Mouse (Mus musculus): ENCODE measurements around the gene Jpt2. TPM values are rescaled to one million over a fixed set of nuclear protein-coding genes. Genes with fewer than 3 reads are reported as not detected.

The Jpt2 gene
- polyA plus RNA-seq, 1 experiment from 2014 or later = 228 TPM

- Histone ChIP-seq H3K4me1 (peaks cover 4% of the 10 kb centered on the region), H3K4me2 (no peak overlapping the region), H3K36me3 (peaks cover 100% of the 10 kb centered on the region), H3K27ac (no peak overlapping the region), H3K9me3 (replicated peaks) (no peaks in the 10 kb centered on the region), H3K9ac (no peak overlapping the region), H3K27me3 (no peaks in the 10 kb centered on the region), H3K4me3 (replicated peaks) (no peak overlapping the region)
- WGBS = 68% methylated on average over 9 of the region's 9 CpGs
- ATAC-seq (replicated peaks; ENCODE audit: low FRiP score) = no peak; the same call in 1 of the 2 replicates
These were observed 57.6 kb downstream of the Jpt2 start for GRCm38 (mm10) chr17:24902671-24903474.

DNA sequence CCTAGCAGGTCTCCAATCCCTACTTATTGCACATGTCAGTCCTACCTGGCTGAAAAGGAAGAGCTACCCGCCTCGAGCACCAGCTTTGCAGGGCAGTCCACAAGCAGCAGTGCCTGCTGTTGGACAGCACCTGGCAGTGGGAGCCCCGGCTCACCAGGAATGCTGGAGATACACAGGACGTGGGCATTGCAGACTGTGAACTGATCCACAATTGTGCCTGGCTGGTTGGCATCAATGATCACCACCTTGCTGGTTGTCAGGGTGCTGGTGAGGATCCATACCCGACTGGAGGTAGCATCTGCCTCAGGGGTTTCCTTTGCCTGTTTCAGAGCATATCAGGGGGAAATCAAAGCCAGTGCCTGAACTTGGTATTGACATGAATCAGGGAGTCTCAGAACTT, 58.4 kb downstream of the Jpt2 start:
- Histone ChIP-seq H3K4me3 (replicated peaks) (no peak overlapping the region), H3K9me3 (replicated peaks) (no peaks in the 10 kb centered on the region), H3K27ac (no peak overlapping the region), H3K27me3 (no peaks in the 10 kb centered on the region), H3K36me3 (peaks cover 98% of the 10 kb centered on the region), H3K4me1 (peaks cover 12% of the 10 kb centered on the region), H3K9ac (no peak overlapping the region), H3K4me2 (no peak overlapping the region)
- 91% methylated on average over 5 of the region's 5 CpGs for WGBS
- ATAC-seq (replicated peaks; ENCODE audit: low FRiP score) = no peak

DNA sequence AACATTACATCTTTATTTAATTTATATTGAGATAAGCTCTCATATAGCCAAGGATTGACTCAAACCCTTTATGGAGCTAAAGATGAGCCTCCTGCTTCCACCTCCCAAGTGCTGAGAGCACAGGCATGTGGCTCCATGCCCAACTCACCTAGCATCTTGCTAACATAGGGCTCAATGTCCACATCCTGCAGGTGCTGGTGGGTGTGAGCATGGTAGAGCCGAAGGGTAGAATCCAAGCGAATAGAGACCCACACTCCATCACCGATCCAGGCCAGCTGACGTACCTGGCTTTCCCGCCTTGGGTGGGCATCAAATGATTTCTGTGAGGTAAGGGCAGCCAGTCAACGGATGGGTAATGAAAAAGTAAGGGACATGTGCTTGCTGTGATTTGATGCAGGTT, 60.5 kb downstream of the Jpt2 start:
- no peak overlapping the region for H3K27ac ChIP-seq
- no peak overlapping the region for H3K4me3 ChIP-seq (replicated peaks)
- no peak overlapping the region for H3K4me2 ChIP-seq
- no peaks in the 10 kb centered on the region for H3K9me3 ChIP-seq (replicated peaks)
- H3K9ac ChIP-seq = no peak overlapping the region
- peaks cover 29% of the 10 kb centered on the region for H3K4me1 ChIP-seq
- H3K27me3 ChIP-seq = no peaks in the 10 kb centered on the region
- H3K36me3 ChIP-seq = peaks cover 77% of the 10 kb centered on the region
- no peak for ATAC-seq (replicated peaks; ENCODE audit: low FRiP score)
- WGBS = 94% methylated on average over 6 of the region's 6 CpGs

DNA sequence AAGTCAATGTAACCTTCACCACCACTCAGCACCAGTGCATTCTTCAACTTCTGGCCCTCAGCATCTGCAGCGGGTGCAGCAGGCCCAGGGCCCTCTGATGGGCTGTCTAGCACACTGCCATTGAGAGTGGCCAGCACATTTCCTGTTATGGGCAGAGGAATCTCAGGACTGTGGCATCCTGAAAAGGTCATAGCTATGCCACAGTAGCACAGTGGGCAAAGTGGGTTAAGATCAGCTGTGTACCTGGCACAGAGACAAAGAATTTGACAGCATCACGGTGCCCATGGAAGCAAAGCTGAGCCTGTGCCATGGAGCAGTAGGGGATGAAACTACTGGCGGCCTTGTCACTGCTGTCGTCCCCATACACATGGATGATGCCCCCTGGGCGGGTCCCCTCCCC, 61.3 kb downstream of the Jpt2 start:
- Histone ChIP-seq H3K27ac (no peak overlapping the region), H3K9me3 (replicated peaks) (no peaks in the 10 kb centered on the region), H3K4me1 (peaks cover 32% of the 10 kb centered on the region), H3K4me2 (no peak overlapping the region), H3K4me3 (replicated peaks) (no peak overlapping the region), H3K36me3 (peaks cover 68% of the 10 kb centered on the region), H3K9ac (no peak overlapping the region), H3K27me3 (no peaks in the 10 kb centered on the region)
- ATAC-seq (replicated peaks; ENCODE audit: low FRiP score) = no peak
- 82% methylated on average over 5 of the region's 5 CpGs for WGBS

DNA sequence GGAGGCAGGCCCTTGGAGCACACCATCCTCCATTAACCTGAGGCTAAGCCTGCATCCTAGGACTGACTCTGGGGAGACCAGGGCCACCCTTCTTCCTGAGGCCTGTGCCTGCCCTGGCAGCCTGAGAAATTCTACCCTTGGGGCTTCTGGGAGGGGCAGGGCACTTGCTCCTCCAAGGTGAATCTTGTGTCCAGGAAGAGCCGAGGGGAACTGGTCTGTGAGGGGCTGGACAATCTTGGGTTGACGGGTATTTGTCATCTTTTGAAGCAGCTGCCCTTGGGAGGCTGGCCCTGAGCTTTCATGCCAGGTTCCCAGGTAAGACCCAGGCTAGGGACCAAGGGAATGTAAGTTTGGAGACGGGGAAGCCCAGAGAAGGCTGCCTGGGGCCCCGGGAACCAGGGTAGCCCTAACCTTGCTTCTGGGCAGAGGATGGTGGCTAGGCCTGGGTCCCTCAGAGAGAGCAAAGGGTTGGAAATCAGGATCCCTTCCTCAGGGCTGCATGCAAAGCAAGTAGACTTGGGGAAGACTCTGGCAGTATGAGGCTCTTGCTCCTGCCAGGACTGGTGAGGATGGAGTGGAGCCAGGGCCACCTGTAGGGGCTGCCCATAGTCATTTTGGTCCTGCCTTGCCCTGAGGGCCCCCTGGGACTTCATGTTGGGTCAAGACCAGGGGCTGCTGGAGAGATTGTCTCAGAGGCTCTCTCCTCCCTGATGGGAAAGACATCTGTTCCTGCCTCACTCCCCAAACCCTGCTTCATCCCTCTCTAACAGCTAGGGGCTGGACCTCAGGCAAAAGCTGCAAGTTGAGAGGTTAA, 62.2 kb downstream of the Jpt2 start:
- Histone ChIP-seq H3K36me3 (peaks cover 67% of the 10 kb centered on the region), H3K9ac (0 out of 2 replicates have a peak overlapping the region, but pooled peaks have one; percentile 92), H3K4me1 (peaks cover 41% of the 10 kb centered on the region), H3K4me3 (replicated peaks) (peak overlapping the region; percentile 77; the same call in 1 of the 2 replicates), H3K27me3 (no peaks in the 10 kb centered on the region), H3K9me3 (replicated peaks) (no peaks in the 10 kb centered on the region), H3K27ac (no peak overlapping the region), H3K4me2 (0 out of 2 replicates have a peak overlapping the region, but pooled peaks have one; percentile 97)
- 80% methylated on average over 4 of the region's 4 CpGs for WGBS
- ATAC-seq (replicated peaks; ENCODE audit: low FRiP score) = no peak

DNA sequence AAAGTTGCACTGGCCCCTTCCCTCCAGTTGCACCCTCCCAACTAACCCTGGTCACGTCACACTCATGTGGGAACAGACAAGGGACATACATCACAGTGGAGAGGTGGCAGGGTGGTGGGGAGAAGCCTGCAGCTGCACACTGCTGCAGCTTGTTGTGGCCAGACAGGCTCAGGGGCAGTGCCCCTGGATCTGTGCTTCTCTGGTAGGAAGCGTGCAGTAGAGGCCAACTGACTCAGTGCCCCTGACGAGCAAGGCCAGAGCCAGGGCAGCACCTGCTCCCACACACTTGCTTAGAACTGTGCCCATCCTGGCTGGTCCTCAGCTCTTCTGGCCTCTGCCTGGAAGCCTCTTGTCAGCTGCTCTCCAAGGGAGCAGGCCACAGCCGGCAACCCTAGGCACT, 62.9 kb downstream of the Jpt2 start:
- Histone ChIP-seq H3K36me3 (peaks cover 67% of the 10 kb centered on the region), H3K9ac (peak overlapping the region; percentile 92; the same call in 1 of the 2 replicates), H3K4me2 (peak overlapping the region; percentile 97; the same call in 1 of the 2 replicates), H3K27me3 (no peaks in the 10 kb centered on the region), H3K9me3 (replicated peaks) (no peaks in the 10 kb centered on the region), H3K4me3 (replicated peaks) (peak overlapping the region; percentile 77), H3K27ac (no peak overlapping the region), H3K4me1 (peaks cover 41% of the 10 kb centered on the region)
- 74% methylated on average over 4 of the region's 4 CpGs for WGBS
- ATAC-seq (replicated peaks; ENCODE audit: low FRiP score) = no peak

GRCm38 (mm10) chr17:24896993-24897269, 63.6 kb downstream of the Jpt2 start:
- 31% methylated on average over 11 of the region's 11 CpGs for WGBS
- H3K27ac ChIP-seq = peak overlapping the region; percentile 91; the same call in 1 of the 2 replicates
- no peaks in the 10 kb centered on the region for H3K9me3 ChIP-seq (replicated peaks)
- peak overlapping the region; percentile 97 for H3K4me2 ChIP-seq
- H3K9ac ChIP-seq = peak overlapping the region; percentile 92
- H3K36me3 ChIP-seq = peaks cover 67% of the 10 kb centered on the region
- H3K4me1 ChIP-seq = peaks cover 41% of the 10 kb centered on the region
- no peaks in the 10 kb centered on the region for H3K27me3 ChIP-seq
- H3K4me3 ChIP-seq (replicated peaks) = peak overlapping the region; percentile 77
- no peak for ATAC-seq (replicated peaks; ENCODE audit: low FRiP score)

DNA sequence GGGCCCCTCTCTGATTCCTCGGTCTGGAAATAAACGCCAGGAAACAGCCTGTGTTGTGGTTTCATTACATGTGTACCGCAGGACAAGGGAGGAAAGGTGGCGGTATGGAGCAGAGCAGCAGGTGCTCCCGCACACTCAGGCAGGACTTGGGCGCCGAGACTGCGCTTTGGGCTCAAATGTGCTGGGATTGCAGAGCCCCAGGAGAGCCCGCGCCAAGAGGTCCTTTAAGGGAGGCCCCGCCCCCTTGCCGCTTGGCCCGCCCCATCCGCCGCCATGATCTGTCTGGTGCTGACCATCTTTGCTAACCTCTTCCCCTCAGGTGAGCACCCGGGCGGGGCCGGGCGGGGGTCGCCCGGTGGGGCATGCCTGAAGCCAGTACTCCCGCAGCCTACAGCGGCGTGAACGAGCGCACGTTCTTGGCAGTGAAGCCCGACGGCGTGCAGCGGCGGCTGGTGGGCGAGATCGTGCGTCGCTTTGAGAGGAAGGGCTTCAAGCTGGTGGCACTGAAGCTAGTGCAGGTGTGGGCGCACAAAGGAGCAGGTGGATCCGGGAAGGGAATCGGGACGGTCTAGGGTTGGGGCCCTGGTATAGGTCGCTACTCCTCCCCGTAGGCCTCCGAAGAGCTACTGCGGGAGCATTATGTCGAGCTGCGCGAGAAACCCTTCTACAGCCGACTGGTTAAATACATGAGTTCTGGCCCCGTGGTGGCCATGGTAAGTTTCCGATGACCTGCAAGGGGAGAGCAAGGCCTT, 64.1 kb downstream of the Jpt2 start, which contains the start of gene Nme3:
Nme3 (plus strand) TSS at position 260 of the 752 bp plus-strand sequence.
- H3K27me3 ChIP-seq = no peaks in the 10 kb centered on the region
- H3K4me3 ChIP-seq (replicated peaks) = peak within 1 kb of the TSS; percentile 77
- peak within 1 kb of the TSS; percentile 97 for H3K4me2 ChIP-seq
- H3K27ac ChIP-seq = peak within 1 kb of the TSS; percentile 91
- H3K4me1 ChIP-seq = peaks cover 41% of the 10 kb centered on the region
- peaks cover 67% of the 10 kb centered on the region for H3K36me3 ChIP-seq
- H3K9me3 ChIP-seq (replicated peaks) = no peaks in the 10 kb centered on the region
- WGBS = 1% methylated on average over 50 of the region's 50 CpGs
- peak; percentile 82 for ATAC-seq (replicated peaks; ENCODE audit: low FRiP score)
- peak within 1 kb of the TSS; percentile 92 for H3K9ac ChIP-seq

- H3K27me3 ChIP-seq = no peaks in the 10 kb centered on the region
- peak overlapping the region; percentile 91 for H3K27ac ChIP-seq
- peak overlapping the region; percentile 97 for H3K4me2 ChIP-seq
- no peaks in the 10 kb centered on the region for H3K9me3 ChIP-seq (replicated peaks)
- peak; percentile 15 for ATAC-seq (replicated peaks; ENCODE audit: low FRiP score)
- peak overlapping the region; percentile 92 for H3K9ac ChIP-seq
- 9% methylated on average over 23 of the region's 23 CpGs for WGBS
- peak overlapping the region; percentile 77 for H3K4me3 ChIP-seq (replicated peaks)
- peaks cover 67% of the 10 kb centered on the region for H3K36me3 ChIP-seq
- peaks cover 41% of the 10 kb centered on the region for H3K4me1 ChIP-seq
These were observed 64.8 kb downstream of the Jpt2 start for GRCm38 (mm10) chr17:24895571-24896240.

DNA sequence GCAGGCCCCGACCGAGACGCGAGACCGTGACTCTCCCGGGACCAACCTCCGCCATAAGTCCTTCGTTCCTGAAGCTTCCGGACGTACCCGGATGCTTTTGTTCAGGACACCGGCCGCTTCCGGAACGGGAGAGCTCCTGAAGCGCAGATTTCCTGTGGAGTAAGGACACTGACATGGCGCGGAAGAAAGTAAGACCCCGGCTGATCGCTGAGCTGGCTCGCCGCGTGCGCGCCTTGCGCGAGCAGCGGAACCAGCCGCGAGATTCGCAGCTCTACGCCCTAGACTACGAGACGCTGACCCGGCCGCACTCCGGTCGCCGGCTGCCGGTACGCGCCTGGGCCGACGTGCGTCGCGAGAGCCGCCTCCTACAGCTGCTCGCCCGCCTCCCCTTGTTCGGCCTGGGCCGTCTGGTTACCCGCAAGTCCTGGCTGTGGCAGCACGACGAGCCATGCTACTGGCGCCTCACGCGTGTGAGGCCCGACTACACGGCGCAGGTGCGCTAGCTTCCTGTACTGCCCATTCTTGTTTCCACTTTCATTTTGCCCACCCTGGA, 65.4 kb downstream of the Jpt2 start, which contains the start of the genes Eme2 and Mrps34:
Eme2 (minus strand) TSS at position 93 of the 553 bp plus-strand sequence.
Mrps34 (plus strand) TSS at position 122 of the 553 bp plus-strand sequence.
- under 1% methylated on average over 62 of the region's 62 CpGs for WGBS
- H3K36me3 ChIP-seq = peaks cover 67% of the 10 kb centered on the region
- peaks cover 41% of the 10 kb centered on the region for H3K4me1 ChIP-seq
- H3K4me2 ChIP-seq = peak within 1 kb of the TSS; percentile 97
- peak within 1 kb of the TSS; percentile 91 for H3K27ac ChIP-seq
- no peaks in the 10 kb centered on the region for H3K9me3 ChIP-seq (replicated peaks)
- peak within 1 kb of the TSS; percentile 92 for H3K9ac ChIP-seq
- no peaks in the 10 kb centered on the region for H3K27me3 ChIP-seq
- peak within 1 kb of the TSS; percentile 77 for H3K4me3 ChIP-seq (replicated peaks)
- peak; percentile 33; the same call in 1 of the 2 replicates for ATAC-seq (replicated peaks; ENCODE audit: low FRiP score)

All from kidney, embryonic 15.5 days (tissue).